Mouse (Mus musculus) neural tube, embryonic 12.5 days (tissue): Measurements from ENCODE around the gene Gcnt7. TPM values are rescaled to one million over a fixed set of nuclear protein-coding genes. Genes with fewer than 3 reads are reported as not detected.

Experiments used
- ATAC-seq: fragments of 200-750 bp; cut with Nextera tagmentation; 2 replicates; pipeline ENCODE4 v1.8.0; 2017; ENCODE audit warnings: low read depth, mild to moderate bottlenecking, moderate TSS enrichment, moderate library complexity; ENCODE audit not compliant: low FRiP score
- H3K27ac ChIP-seq: fragments of 300-500 bp; sonication (generic); 2 replicates; pipeline ENCODE4 v1.5.1; 2016
- H3K27me3 ChIP-seq: fragments of 300-500 bp; sonication (generic); replicated peaks from 2 replicates; pipeline ENCODE4 v1.6.1; 2016; ENCODE audit warnings: mild to moderate bottlenecking
- H3K36me3 ChIP-seq: fragments of 300-500 bp; sonication (generic); 2 replicates; pipeline ENCODE4 v1.6.1; 2016; ENCODE audit warnings: mild to moderate bottlenecking
- H3K4me1 ChIP-seq: fragments of 300-500 bp; sonication (generic); 2 replicates; pipeline ENCODE4 v1.6.1; 2016
- H3K4me2 ChIP-seq: fragments of 300-500 bp; sonication (generic); replicated peaks from 2 replicates; pipeline ENCODE4 v1.6.1; 2016; ENCODE audit warnings: mild to moderate bottlenecking
- H3K4me3 ChIP-seq: fragments of 300-500 bp; sonication (generic); 2 replicates; pipeline ENCODE4 v1.5.1; 2016
- H3K9ac ChIP-seq: fragments of 300-500 bp; sonication (generic); 2 replicates; pipeline ENCODE4 v1.6.1; 2016; ENCODE audit warnings: mild to moderate bottlenecking
- H3K9me3 ChIP-seq: fragments of 300-500 bp; sonication (generic); 2 replicates; pipeline ENCODE4 v1.6.1; 2016; ENCODE audit warnings: mild to moderate bottlenecking
- WGBS: fragments of 180-500 bp; shearing (Covaris S2); methylation state at CpG from one replicate; pipeline ENCODE4 v1.1.7; 2016; 5-methylcytosine and 5-hydroxymethylcytosine counted together
- polyA plus RNA-seq: library from polyadenylated mRNA; unstranded; fragments of >200 nt; fragmentation: Nextera tagmentation; extraction: Ambion mirVana; gene quantifications from 2 replicates; pipeline ENCODE4 v1.2.1, GENCODE M21; 2016

Gene Gcnt7
- polyA plus RNA-seq, 1 experiment from 2014 or later = 1.5 TPM

DNA sequence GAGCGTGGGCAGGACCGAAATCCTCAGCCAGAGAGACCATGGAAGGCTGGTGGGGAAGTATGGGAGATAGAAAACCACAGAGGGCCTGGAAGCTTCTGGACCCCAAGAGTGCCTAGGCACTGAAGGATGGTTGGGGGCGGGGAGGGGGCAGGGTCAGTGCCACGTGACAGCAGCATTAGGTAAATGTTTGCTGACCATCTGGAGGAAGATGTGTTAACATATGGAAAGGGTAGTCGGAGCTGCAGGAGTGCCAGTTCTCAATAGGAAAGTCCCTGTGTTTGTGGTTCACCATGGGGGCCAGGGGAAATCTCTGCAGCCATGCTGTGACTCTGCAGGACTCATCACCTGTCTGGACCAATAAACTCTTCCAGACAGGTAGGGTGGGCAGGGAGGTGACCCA lies 44.5 kb downstream of the Gcnt7 start:
- Histone ChIP-seq H3K36me3 (no peaks in the 10 kb centered on the region), H3K4me2 (no peak overlapping the region), H3K27ac (no peak overlapping the region), H3K9me3 (no peaks in the 10 kb centered on the region), H3K27me3 (no peaks in the 10 kb centered on the region), H3K4me1 (0 out of 2 replicates have a peak, but pooled peaks cover 9% of the 10 kb centered on the region), H3K9ac (no peak overlapping the region), H3K4me3 (no peak overlapping the region)
- whole genome bisulfite sequencing = 51% methylated on average over 5 of the region's 5 CpGs
- no peak for ATAC-seq

DNA sequence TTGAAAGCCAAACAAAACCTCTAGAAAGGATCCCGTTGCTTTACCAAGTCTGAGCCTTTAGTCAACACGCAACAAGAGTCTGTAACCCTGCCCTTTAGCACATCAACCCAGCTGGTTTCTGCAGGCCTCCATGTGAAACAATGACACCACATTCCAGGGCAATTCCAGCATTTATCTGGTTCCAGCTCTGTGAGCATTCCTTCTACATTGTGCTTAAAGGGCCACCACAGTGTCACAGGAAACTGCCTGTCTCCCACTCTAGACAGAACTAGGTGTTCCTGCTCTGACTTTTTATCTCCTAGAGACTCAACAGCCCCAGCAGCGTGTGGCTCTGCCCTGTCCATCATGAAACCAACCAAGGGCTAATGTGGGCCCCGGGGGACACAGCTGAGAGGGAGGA lies 45.1 kb downstream of the Gcnt7 start:
- H3K27me3 ChIP-seq = no peaks in the 10 kb centered on the region
- no peak for ATAC-seq
- no peak overlapping the region for H3K4me2 ChIP-seq
- H3K9me3 ChIP-seq = no peaks in the 10 kb centered on the region
- no peak overlapping the region for H3K9ac ChIP-seq
- no peak overlapping the region for H3K4me3 ChIP-seq
- H3K4me1 ChIP-seq = 0 out of 2 replicates have a peak, but pooled peaks cover 9% of the 10 kb centered on the region
- H3K27ac ChIP-seq = no peak overlapping the region
- whole genome bisulfite sequencing = 32% methylated on average over 4 of the region's 4 CpGs
- H3K36me3 ChIP-seq = no peaks in the 10 kb centered on the region

- no peak overlapping the region for H3K27ac ChIP-seq
- no peaks in the 10 kb centered on the region for H3K27me3 ChIP-seq
- H3K36me3 ChIP-seq = no peaks in the 10 kb centered on the region
- H3K9me3 ChIP-seq = no peaks in the 10 kb centered on the region
- no peak overlapping the region for H3K4me3 ChIP-seq
- 25% methylated on average over 9 of the region's 9 CpGs for WGBS
- peak overlapping the region; percentile 28; the same call in 1 of the 2 replicates for H3K4me2 ChIP-seq
- no peak overlapping the region for H3K9ac ChIP-seq
- peak; percentile 56 for ATAC-seq
- 0 out of 2 replicates have a peak, but pooled peaks cover 9% of the 10 kb centered on the region for H3K4me1 ChIP-seq
Measured at GRCm38 (mm10) chr2:172412454-172412853, 45.9 kb downstream of the Gcnt7 start.

GRCm38 (mm10) chr2:172411091-172411490 lies 47.3 kb downstream of the Gcnt7 start:
- Histone ChIP-seq H3K9me3 (no peaks in the 10 kb centered on the region), H3K27me3 (no peaks in the 10 kb centered on the region), H3K9ac (no peak overlapping the region), H3K27ac (no peak overlapping the region), H3K4me2 (no peak overlapping the region), H3K4me1 (0 out of 2 replicates have a peak, but pooled peaks cover 9% of the 10 kb centered on the region), H3K4me3 (no peak overlapping the region), H3K36me3 (no peaks in the 10 kb centered on the region)
- no peak for ATAC-seq
- 78% methylated on average over 11 of the region's 11 CpGs for WGBS

GRCm38 (mm10) chr2:172410686-172411085 lies 47.7 kb downstream of the Gcnt7 start:
- 90% methylated on average over 2 of the region's 2 CpGs for WGBS
- no peak overlapping the region for H3K4me3 ChIP-seq
- no peak overlapping the region for H3K4me2 ChIP-seq
- no peak for ATAC-seq
- no peaks in the 10 kb centered on the region for H3K36me3 ChIP-seq
- H3K27ac ChIP-seq = no peak overlapping the region
- H3K9me3 ChIP-seq = no peaks in the 10 kb centered on the region
- no peaks in the 10 kb centered on the region for H3K27me3 ChIP-seq
- H3K4me1 ChIP-seq = 0 out of 2 replicates have a peak, but pooled peaks cover 9% of the 10 kb centered on the region
- H3K9ac ChIP-seq = no peak overlapping the region

GRCm38 (mm10) chr2:172407499-172407898 lies 50.9 kb downstream of the Gcnt7 start:
- Histone ChIP-seq H3K27ac (no peak overlapping the region), H3K4me1 (0 out of 2 replicates have a peak, but pooled peaks cover under 1% of the 10 kb centered on the region), H3K4me3 (no peak overlapping the region), H3K9me3 (no peaks in the 10 kb centered on the region), H3K9ac (no peak overlapping the region), H3K36me3 (no peaks in the 10 kb centered on the region), H3K27me3 (no peaks in the 10 kb centered on the region), H3K4me2 (no peak overlapping the region)
- WGBS = 79% methylated on average over 2 of the region's 2 CpGs
- ATAC-seq = no peak

GRCm38 (mm10) chr2:172406173-172406572 lies 52.2 kb downstream of the Gcnt7 start:
- H3K4me2 ChIP-seq = no peak overlapping the region
- H3K9me3 ChIP-seq = no peaks in the 10 kb centered on the region
- WGBS = 82% methylated on average over 4 of the region's 4 CpGs
- no peaks in the 10 kb centered on the region for H3K4me1 ChIP-seq
- no peaks in the 10 kb centered on the region for H3K36me3 ChIP-seq
- H3K4me3 ChIP-seq = no peak overlapping the region
- ATAC-seq = no peak
- no peak overlapping the region for H3K27ac ChIP-seq
- H3K27me3 ChIP-seq = no peaks in the 10 kb centered on the region
- H3K9ac ChIP-seq = no peak overlapping the region

- Histone ChIP-seq H3K4me3 (no peak overlapping the region), H3K27ac (no peak overlapping the region), H3K4me1 (no peaks in the 10 kb centered on the region), H3K9me3 (no peaks in the 10 kb centered on the region), H3K36me3 (no peaks in the 10 kb centered on the region), H3K27me3 (no peaks in the 10 kb centered on the region), H3K4me2 (no peak overlapping the region), H3K9ac (no peak overlapping the region)
- no peak for ATAC-seq
- WGBS = 78% methylated on average over 3 of the region's 3 CpGs
Measured at GRCm38 (mm10) chr2:172405011-172405410, 53.4 kb downstream of the Gcnt7 start.

DNA sequence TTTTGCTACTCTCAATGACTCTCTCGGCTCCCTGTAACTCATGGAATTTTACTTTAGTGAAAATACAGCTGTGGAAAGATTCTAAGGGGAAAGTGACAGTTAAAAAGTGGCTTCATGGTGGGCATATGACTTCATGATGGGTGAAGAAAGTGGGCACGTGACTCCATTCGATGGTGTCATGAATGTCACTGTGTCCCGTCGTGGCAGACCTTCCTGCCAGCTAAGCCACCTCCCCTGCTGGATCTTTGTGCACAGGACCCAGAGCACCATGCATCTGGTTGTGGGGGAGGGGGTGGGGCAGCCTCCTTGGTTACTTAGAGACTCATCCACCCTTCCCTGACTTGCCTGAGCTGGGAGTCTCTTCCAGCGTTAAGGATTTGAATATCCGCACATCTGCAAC lies 54.2 kb downstream of the Gcnt7 start:
- WGBS = 60% methylated on average over 7 of the region's 7 CpGs
- Histone ChIP-seq H3K9ac (no peak overlapping the region), H3K4me3 (no peak overlapping the region), H3K27ac (no peak overlapping the region), H3K36me3 (no peaks in the 10 kb centered on the region), H3K27me3 (no peaks in the 10 kb centered on the region), H3K4me2 (no peak overlapping the region), H3K4me1 (no peaks in the 10 kb centered on the region), H3K9me3 (no peaks in the 10 kb centered on the region)
- no peak for ATAC-seq

GRCm38 (mm10) chr2:172401116-172401825 lies 57.1 kb downstream of the Gcnt7 start:
- Histone ChIP-seq H3K36me3 (no peaks in the 10 kb centered on the region), H3K4me1 (no peaks in the 10 kb centered on the region)
- WGBS = 72% methylated on average over 13 of the region's 13 CpGs

More at GRCm38 (mm10) chr2:172401116-172401825, 57.1 kb downstream of the Gcnt7 start:
- no peak for ATAC-seq
- H3K4me3 ChIP-seq = no peak overlapping the region
- no peak overlapping the region for H3K27ac ChIP-seq
- H3K9ac ChIP-seq = no peak overlapping the region
- no peaks in the 10 kb centered on the region for H3K9me3 ChIP-seq
- no peaks in the 10 kb centered on the region for H3K27me3 ChIP-seq
- no peak overlapping the region for H3K4me2 ChIP-seq

Other genes starting within 250 kb of the Gcnt7 start
- not detected in 2 replicates for gene Mc3r, start 210.1 kb downstream of the Gcnt7 start, polyA plus RNA-seq
- 31.0 and 35.6 TPM in 2 replicates for gene Fam210b, start 113.0 kb downstream of the Gcnt7 start, polyA plus RNA-seq
- gene Aurka, start 88.1 kb downstream of the Gcnt7 start, polyA plus RNA-seq = 84.6 and 87.3 TPM in 2 replicates
- 37.7 and 38.9 TPM in 2 replicates for gene Cstf1, start 87.9 kb downstream of the Gcnt7 start, polyA plus RNA-seq
- 0.18 and 0.43 TPM in 2 replicates for gene Cass4, start 64.8 kb downstream of the Gcnt7 start, polyA plus RNA-seq
- gene Rtf2, start 18.0 kb downstream of the Gcnt7 start, polyA plus RNA-seq = 102 and 105 TPM in 2 replicates
- gene Fam209, start 13.9 kb upstream of the Gcnt7 start, polyA plus RNA-seq = 0.51 TPM in 1 of 2 replicates, not detected in the other
- gene Tfap2c, start 91.0 kb upstream of the Gcnt7 start, polyA plus RNA-seq = 1.0 and 1.1 TPM in 2 replicates